Mouse (Mus musculus): Measurements from ENCODE around the gene Rasa2.
A peak's percentile ranks its signal among the peaks of the same experiment; 100 is the strongest.
"Not testable (repeated sequence)": the region's sequence is repeated elsewhere in the genome, so short reads cannot be mapped to it uniquely, and the experiment has no call there.

The Rasa2 gene

GRCm38 (mm10) chr9:96523148-96523547 is 108.3 kb downstream of the Rasa2 start:
- no peak for DNase-seq

- not testable (repeated sequence) for DNase-seq
These were observed 109.8 kb downstream of the Rasa2 start for GRCm38 (mm10) chr9:96521574-96521973.

GRCm38 (mm10) chr9:96517429-96517828 is 114.0 kb downstream of the Rasa2 start:
- no peak for DNase-seq

- no peak for DNase-seq
These were observed 114.6 kb downstream of the Rasa2 start for GRCm38 (mm10) chr9:96516806-96517205.

- no peak for DNase-seq
These were observed 115.7 kb downstream of the Rasa2 start for GRCm38 (mm10) chr9:96515737-96516136.

GRCm38 (mm10) chr9:96514278-96514677 is 117.1 kb downstream of the Rasa2 start:
- DNase-seq = no peak

GRCm38 (mm10) chr9:96506011-96506498 is 125.4 kb downstream of the Rasa2 start:
- peak; percentile 60 for DNase-seq

- no peak for DNase-seq
These were observed 126.3 kb downstream of the Rasa2 start for GRCm38 (mm10) chr9:96505156-96505555.

GRCm38 (mm10) chr9:96504116-96504895 is 127.1 kb downstream of the Rasa2 start:
- no peak for DNase-seq

- peak; percentile 43 for DNase-seq
These were observed 128.4 kb downstream of the Rasa2 start for GRCm38 (mm10) chr9:96502856-96503610.

GRCm38 (mm10) chr9:96501217-96501616 is 130.2 kb downstream of the Rasa2 start:
- no peak for DNase-seq

- DNase-seq = no peak
These were observed 138.2 kb downstream of the Rasa2 start for GRCm38 (mm10) chr9:96493212-96493611.

- peak; percentile 38 for DNase-seq
These were observed 139.6 kb downstream of the Rasa2 start for GRCm38 (mm10) chr9:96491810-96492209.

Data from kidney, adult 9 months (tissue).